Mouse (Mus musculus) regulatory T cell (primary cell): ENCODE measurements around the gene Mettl21a.
"Not testable (repeated sequence)": the region's sequence is repeated elsewhere in the genome, so short reads cannot be mapped to it uniquely, and the experiment has no call there.

Experiments used
- in situ Hi-C: fragments of 300-600 bp; cut with MboI, MseI; formaldehyde crosslinking; loops from one replicate; pipeline ENCODE4 v1.15.1; 2025; ENCODE audit warnings: high pct_unique_total_duplicates

Mettl21a gene

GRCm38 (mm10) chr1:64616881-64617714 is at the start of gene Mettl21a:
TSS of gene Mettl21a (minus strand) at chr1:64617242.
- in situ Hi-C loops = no loop called here

- in situ Hi-C loops = no loop called here
Measured at GRCm38 (mm10) chr1:64658876-64659275, 41.8 kb upstream of the Mettl21a start.

DNA sequence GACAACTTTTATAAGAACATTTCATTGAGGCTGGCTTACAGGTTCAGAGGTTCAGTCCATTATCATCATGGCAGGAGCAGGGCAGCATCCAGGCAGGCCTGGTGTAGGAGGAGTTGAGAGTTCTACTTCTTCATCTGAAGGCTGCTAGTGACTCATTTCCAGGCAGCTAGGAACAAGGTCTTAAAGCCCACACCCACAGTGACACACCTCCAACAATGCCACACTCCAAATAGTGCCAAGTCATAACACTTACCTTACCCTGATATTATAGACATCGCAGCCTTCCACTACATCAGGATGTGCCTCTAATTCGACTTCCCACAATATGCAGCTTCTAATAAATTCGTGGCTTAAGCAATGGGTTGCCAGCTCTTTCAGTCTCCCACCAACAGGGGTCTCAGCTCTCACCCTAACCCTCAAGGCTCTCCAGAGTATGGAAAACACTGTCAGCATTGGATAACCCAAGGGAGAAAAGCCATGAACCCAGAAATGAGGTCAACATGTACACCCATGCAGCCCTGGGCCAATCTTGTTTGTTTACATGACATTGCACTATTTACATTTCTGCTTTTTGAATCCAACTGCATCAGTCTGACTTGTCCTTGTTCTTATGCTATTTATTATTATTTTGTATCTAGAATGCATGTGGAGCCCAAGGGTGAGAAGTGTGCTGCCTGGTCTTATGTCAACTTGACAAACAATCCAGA is 39.5 kb upstream of the Mettl21a start:
- in situ Hi-C loops = no loop called here

- in situ Hi-C loops = no loop called here
Measured at GRCm38 (mm10) chr1:64655415-64655814, 38.4 kb upstream of the Mettl21a start.

DNA sequence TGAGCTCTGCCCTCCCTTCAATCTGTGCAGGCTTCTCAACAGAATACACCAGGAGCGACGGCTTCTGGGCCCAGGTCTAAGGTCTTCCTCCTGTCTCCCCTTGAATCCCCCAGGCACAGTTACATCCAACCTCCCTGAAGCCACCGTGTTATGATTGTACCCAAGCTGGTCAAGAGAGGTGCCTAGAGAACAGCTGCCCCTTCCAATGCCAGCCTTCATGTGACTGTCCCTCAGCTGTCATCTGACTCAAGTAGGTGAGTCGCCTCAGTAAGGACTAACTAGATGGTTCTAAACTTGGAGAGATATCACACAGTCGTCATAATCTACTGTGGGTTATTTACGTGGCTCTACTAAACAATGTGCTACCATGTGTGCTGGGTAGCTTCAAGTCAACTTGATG is 36.7 kb upstream of the Mettl21a start:
- in situ Hi-C loops = no loop called here

DNA sequence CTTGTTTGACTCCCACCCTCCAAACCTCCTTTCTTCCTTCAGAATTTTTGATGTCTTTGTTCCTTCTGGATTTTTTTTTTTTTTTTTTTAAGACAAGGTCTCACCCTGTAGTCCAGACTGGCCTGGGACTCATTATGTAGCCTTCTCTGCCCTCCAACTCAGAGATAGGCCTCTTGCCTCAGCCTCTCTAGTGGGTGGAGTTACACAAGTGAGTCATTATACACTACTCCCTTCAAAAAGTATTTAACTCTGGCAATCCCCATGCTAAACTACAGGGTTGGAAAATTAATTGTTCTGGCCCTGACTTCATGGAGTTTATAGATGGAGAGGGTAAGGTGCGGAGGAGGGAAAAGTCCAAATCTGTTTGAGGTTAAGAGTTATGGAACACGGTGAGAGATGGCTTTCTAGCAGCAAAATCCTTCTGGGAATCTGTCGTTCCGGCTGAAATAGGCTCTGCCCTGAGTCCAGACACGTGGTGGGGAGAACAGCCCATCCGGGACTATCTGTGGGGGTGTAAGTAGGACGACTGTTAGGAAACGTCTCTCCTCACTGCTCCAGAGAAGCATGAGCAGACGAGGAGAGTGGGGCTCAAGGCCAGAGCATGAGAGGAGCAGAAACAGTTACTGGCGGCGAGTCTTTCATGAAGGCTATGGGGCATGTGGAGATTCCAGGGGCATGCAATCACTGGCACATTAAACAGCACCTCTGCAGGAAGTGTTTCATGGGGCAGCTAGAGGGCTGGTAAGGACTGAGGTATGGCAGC is 32.5 kb upstream of the Mettl21a start:
- in situ Hi-C loops = no loop called here

- in situ Hi-C loops = no loop called here
Measured at GRCm38 (mm10) chr1:64644513-64644912, 27.5 kb upstream of the Mettl21a start.

DNA sequence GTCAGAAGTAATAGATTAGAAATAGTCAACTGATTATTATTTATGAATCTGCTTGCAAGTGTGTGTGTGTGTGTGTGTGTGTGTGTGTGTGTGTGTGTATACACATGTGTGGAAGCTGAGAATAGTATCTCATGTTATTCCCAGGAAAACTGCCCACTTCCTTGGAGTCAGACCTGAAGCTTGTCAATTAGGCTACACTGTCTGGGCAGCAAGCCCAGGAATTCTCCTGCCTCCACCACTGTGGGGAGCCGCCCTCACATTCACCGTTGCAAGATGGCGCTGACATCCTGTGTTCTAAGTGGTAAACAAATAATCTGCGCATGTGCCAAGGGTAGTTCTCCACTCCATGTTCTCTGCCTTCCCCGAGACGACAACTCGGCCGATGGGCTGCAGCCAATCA is 25.5 kb upstream of the Mettl21a start:
- in situ Hi-C loops = not testable (repeated sequence)

- in situ Hi-C loops = no loop called here
Measured at GRCm38 (mm10) chr1:64641069-64641468, 24.0 kb upstream of the Mettl21a start.

DNA sequence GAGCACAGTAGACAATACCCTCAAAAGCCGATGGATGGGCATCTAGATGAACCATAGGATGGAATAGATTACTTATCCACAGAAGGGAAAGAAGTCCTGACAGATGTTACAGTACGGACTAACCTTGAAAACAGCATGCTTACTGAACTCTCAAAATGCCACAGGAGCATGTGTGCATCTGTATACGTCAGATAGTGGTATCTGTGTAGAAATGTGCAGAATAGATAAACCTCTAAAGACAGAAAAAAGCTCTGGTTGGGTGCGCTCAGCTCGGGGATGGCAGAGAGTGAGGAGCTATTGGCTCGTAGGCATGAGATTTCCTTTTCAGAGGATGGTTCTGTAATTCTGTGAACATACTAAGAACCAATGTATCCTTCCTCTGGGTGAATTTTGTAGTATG is 22.2 kb upstream of the Mettl21a start:
- in situ Hi-C loops = no loop called here

- in situ Hi-C loops = no loop called here
Measured at GRCm38 (mm10) chr1:64635624-64636023, 18.6 kb upstream of the Mettl21a start.

- in situ Hi-C loops = loop anchor here (5.0 kb wide), 1 partner anchor 39 kb away; no protein-coding TSS in a partner anchor
Measured at GRCm38 (mm10) chr1:64633237-64633636, 16.2 kb upstream of the Mettl21a start.

GRCm38 (mm10) chr1:64631526-64631925 is 14.5 kb upstream of the Mettl21a start:
- in situ Hi-C loops = loop anchor here (5.0 kb wide), 1 partner anchor 41 kb away; no protein-coding TSS in a partner anchor

GRCm38 (mm10) chr1:64625214-64625613 is 8.2 kb upstream of the Mettl21a start:
- in situ Hi-C loops = loop anchor here (10.0 kb wide), 1 partner anchor 80 kb away; no protein-coding TSS in a partner anchor

DNA sequence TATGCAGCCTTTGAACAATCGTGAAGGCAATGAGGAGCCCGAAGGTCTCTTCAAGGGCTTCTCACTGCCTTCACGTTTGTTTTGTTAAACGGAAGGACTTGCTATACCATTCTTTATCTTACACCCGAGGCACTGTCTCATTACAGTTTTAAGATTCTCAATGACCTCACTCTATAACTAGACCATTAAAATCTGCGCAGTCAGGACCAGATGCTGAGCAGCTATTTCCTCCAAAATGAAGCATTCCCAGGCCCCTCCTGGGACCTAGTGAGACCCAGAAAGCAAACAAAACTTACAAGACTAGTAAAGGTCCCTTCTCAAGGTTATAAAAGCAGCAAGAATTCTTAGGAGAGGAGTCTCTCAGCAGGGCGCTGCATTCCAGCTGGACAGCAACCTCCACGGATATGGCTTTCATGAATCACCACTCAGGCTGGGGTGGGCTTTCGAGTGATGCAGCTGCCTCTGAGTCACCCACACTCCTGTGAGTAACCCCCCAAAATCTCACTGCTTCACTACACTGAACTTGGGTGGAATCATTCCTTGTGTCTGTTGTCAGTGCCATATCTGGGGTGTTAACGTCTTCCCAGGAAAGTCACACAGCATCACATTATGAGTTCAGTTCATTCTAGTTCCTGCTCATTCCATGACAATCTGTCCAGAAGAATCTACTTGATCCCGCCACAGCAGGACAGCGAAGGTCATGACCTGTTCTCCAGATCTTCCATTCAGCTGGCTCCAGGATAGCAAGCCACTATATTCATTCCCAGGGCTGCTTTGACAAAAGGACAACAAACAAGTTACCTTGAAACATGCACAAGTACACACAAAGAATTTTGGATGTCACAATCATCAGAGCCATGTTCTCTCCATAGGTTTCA is 6.8 kb upstream of the Mettl21a start:
- in situ Hi-C loops = loop anchor here (10.0 kb wide), 1 partner anchor 81 kb away; no protein-coding TSS in a partner anchor

DNA sequence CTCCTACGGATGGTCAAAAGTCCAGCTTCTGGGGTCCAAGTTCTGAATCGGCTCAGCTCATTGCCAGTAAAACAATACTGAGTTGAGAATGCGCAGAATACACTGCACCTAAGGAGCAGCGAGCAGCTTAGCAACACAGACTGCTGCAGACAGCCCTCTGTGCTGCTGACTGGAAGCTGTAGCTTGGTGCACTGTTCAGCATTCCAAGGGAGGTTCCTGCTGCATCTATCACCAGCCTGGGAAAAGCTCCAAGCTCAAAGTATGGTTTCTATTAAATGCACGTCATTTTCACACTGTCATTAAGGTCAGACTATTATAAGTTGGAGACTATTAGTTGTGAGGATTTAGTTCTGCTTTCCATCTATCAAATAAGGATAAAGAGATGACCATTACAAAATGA is 4.1 kb upstream of the Mettl21a start:
- in situ Hi-C loops = loop anchor here (10.0 kb wide), 1 partner anchor 84 kb away; no protein-coding TSS in a partner anchor

DNA sequence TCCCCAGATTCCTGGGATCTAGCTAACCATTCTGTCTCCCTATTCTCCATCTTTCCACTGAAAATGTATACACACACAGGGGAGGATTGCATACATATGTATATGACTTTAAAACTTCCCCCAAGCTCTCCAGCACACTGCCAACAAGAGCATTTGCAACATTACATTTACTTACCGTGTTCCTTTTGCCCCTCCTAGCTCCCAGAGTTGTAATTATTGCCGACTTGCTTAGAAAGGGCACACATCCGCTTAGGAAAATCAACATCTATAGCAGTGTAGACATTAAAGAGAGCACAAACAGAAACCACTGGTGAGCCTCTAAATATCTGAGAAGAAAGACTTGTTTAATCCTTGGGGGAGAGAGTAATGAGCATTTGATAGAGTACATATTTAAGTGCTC is 1.2 kb upstream of the Mettl21a start:
- in situ Hi-C loops = no loop called here

DNA sequence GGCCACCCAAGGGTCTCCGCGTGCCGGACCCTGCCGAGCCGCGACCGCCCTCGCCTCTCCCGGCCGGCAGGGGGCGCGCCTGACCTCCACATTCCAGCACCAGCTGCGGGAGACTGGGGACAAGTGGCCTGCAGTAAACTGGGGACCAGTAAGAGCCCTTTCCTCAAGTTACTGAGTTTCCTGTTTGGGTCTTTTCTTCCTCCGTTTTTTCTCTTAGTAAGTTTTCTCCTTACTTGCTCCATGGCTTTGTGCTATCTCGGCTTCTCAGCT is 608 bp upstream of the Mettl21a start:
- in situ Hi-C loops = no loop called here

DNA sequence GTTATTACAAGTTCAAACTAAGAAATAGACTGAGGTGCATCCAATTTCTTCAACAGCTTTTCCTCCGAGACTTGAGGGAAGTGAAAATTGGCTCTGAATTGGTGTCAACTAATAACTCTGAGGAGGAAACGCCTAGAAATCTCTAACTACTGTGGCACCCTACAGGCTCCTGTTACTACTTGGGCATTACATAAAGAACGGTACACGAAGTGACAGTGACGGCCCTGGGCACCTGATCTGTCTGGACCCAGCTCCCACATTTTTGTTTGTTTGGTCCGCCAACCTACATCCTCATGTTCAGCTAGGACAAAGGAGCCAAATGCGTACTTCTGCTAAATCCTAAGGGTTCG is 536 bp downstream of the Mettl21a start:
- in situ Hi-C loops = no loop called here

- in situ Hi-C loops = no loop called here
Measured at GRCm38 (mm10) chr1:64616076-64616475, 966 bp downstream of the Mettl21a start.

- in situ Hi-C loops = no loop called here
Measured at GRCm38 (mm10) chr1:64615531-64615991, 1.5 kb downstream of the Mettl21a start.
